Mouse (Mus musculus) lung, adult 2 months (tissue): ENCODE measurements around the gene Ppp1r8. TPM values are rescaled to one million over a fixed set of nuclear protein-coding genes. Genes with fewer than 3 reads are reported as not detected.

Experiments
- DNase-seq: peaks from one replicate; pipeline ENCODE4 v3.0.0; 2022
- H3K4me1 ChIP-seq: fragments of 200-500 bp; 2 replicates; pipeline ENCODE4 v1.6.1; 2011; ENCODE audit warnings: low read length; ENCODE audit not compliant: control insufficient read depth, insufficient read depth
- H3K4me3 ChIP-seq: fragments of 200-500 bp; replicated peaks from 2 replicates; pipeline ENCODE3; 2011; ENCODE audit warnings: low read depth, mild to moderate bottlenecking, control low read depth, low read length; ENCODE audit errors: extremely low read depth
- CTCF ChIP-seq: fragments of 200-500 bp; IDR thresholded peaks from 2 replicates; pipeline ENCODE4 v1.5.1; 2011; ENCODE audit warnings: mild to moderate bottlenecking, low read length, control low read depth; ENCODE audit not compliant: insufficient read depth
- POLR2A ChIP-seq: fragments of 200-500 bp; IDR thresholded peaks from 2 replicates; pipeline ENCODE4 v1.6.1; 2011; ENCODE audit warnings: low read depth, mild to moderate bottlenecking, control low read depth, low read length, borderline replicate concordance; ENCODE audit errors: extremely low read depth
- WGBS: fragments of 180-500 bp; shearing (Covaris S2); methylation state at CpG from one replicate; pipeline ENCODE4 v1.1.7; 2018; 5-methylcytosine and 5-hydroxymethylcytosine counted together
- polyA plus RNA-seq: library from polyadenylated mRNA; depleted of rRNA; stranded (reverse); fragments of >200 nt; gene quantifications from 2 replicates; pipeline ENCODE4 v1.2.3, GENCODE M21; 2012; rRNA removed

Gene Ppp1r8
- polyA plus RNA-seq, result 20.9 and 29.9 TPM in 2 replicates

DNA sequence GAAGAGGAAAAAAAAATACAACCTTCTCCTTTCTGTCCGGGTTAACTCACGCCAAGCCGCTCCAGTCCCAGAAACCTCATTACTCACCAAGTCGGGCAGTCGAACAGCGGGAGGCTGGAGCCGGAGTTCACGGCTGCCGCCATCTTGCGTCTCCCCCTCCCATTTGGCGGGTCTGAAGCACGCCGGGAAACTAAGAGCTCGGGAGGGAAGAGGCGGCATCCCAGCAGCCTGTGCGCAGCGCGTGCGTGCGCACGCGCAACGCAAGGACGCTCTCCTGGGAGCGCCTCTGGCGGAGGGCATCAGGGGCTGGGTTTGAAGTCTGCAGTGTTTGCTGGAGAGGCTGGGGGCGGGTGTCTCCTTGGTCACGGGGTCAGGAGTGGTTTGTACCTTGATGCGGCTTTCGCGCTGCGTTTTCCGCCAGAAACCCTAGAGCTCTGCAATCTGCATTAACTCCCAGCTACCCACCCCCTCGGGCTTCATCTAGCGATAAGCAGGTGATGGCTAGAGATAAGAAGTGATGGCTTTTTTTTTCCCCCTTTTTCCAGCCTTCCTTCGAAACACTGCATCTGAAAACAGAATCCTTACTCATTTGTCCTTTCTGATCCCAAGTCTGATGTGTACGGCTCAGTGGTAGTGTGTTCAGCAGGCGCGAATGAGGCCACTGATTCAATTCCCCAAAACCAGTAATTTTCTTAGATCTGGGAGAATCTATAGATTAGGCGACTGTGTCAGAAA, at the start of gene Ppp1r8:
Ppp1r8 (minus strand) TSS at position 200 of the 735 bp plus-strand sequence.
- TF ChIP-seq CTCF (no peak), POLR2A (peak; percentile 94)
- Histone ChIP-seq H3K4me1 (peaks cover 7% of the 10 kb centered on the region), H3K4me3 (peak within 1 kb of the TSS; percentile 90)
- under 1% methylated on average over 40 of the region's 40 CpGs for WGBS
- peak; percentile 77 for DNase-seq

GRCm38 (mm10) chr4:132884844-132885374, 41.9 kb upstream of the Ppp1r8 start:
- DNase-seq, result no peak
- Histone ChIP-seq H3K4me1 (peaks cover 2% of the 10 kb centered on the region; the same call in 1 of the 2 replicates), H3K4me3 (peak overlapping the region; percentile 72)
- WGBS, result 2% methylated on average over 9 of the region's 9 CpGs
- TF ChIP-seq POLR2A (no peak), CTCF (no peak)

DNA sequence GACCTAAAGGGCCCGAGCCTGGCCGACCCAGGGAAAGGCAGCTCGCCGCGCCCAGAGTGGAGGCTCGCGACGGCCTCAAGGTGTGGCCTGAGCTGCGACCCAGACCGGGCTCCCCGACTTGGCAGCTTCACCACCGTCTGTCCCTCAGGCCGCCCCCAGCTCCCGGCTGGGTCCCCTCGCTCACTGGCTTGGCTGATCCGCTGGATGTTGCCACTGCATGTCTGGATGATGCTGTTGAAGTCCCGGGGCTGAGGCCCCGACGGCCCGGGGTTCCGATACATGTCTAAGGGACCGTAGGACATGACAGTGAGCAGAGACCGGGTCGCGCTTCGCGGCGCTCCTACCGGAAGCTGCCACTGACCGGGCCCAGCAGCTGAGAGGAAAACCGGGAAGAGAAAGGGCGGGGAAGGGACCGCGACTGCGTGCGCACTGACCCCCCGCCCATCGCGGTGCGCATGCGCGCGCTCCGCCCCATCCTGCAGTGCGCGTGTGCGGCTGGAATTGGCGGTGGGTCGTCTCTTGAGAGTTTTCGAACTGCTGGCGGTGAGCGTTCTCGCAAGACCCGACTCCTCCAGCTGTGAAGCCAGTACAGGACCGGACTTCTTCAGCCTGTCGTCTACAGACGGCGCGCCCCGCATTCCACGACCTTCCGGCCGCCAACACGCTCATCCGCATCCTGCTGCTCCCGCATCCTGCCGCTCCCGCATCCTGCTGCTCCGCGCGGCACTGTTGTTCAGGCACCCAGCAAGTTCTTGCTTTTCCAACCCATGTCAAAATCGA, 41.3 kb upstream of the Ppp1r8 start, which contains the start of gene Stx12:
Stx12 (minus strand) TSS at position 446 of the 780 bp plus-strand sequence.
- Histone ChIP-seq H3K4me3 (peak within 1 kb of the TSS; percentile 72), H3K4me1 (peaks cover 2% of the 10 kb centered on the region; the same call in 1 of the 2 replicates)
- peak; percentile 93 for TF ChIP-seq POLR2A
- TF ChIP-seq CTCF, result no peak
- peak; percentile 82 for DNase-seq
- under 1% methylated on average over 72 of the region's 72 CpGs for WGBS

DNA sequence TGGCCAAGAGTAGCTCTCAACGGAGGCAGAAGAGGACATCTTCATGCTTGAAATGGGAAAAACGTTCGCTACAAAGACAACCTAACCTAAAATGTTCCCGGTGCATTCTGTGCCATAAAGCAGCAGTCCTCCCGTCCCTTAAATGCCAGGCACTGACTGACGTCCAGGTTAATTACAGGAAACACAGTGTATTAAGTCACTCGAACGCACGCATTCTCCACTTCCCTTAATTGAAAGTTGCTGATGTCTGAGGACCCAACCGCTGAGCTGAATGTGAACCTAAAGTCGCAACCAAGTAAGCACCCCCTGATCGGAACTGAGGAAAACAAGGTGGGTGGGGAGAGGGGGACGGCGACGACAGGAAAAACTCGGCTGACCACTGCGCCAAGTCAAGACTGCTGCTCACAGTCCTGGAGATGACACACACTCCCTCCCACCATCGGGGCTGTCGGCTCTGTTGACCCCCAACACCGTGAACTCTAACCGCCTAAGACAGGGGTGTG, 40.6 kb upstream of the Ppp1r8 start:
- DNase-seq, result no peak
- 2% methylated on average over 21 of the region's 21 CpGs for WGBS
- peak overlapping the region; percentile 72 for H3K4me3 ChIP-seq
- no peak for TF ChIP-seq CTCF
- 0 out of 2 replicates have a peak, but pooled peaks have one; percentile 29 for TF ChIP-seq POLR2A
- H3K4me1 ChIP-seq, result peaks cover 2% of the 10 kb centered on the region; the same call in 1 of the 2 replicates

DNA sequence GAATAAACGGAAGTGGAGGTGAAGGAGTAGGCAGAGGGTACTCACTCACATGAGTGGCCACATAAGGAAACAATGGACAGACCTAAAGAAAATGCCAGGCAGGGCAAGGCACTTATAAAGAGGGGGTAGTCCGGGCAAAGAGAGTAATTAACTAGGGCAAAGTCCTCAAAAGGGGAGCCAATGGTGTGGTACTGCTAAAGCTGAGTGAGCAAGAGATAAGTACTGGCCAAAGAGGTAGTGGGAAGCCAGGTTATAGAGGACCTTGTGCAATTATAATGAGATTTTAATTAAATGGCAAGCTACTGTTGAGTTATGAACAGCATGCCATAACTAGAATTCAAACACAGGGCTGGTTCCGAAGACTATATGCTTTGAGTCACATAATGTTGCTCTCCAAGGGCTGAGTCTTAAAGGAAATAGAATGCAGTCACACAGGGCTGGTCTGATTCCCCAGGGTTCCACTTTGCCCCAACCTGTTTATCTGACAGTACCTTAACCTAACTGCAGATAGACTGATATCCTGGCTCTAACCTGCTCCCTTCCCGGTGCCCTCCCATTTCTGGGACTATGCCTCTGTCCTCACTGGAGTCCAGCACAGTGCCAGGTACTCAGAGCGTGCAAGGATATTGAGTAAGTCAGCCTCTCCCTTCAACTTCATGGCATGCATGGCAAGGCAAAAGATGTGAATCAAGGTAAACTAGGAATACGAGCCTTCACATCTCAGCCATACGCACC, 31.6 kb upstream of the Ppp1r8 start:
- peaks cover 11% of the 10 kb centered on the region; the same call in 1 of the 2 replicates for H3K4me1 ChIP-seq
- no peak for DNase-seq
- TF ChIP-seq POLR2A, result no peak
- no peak for TF ChIP-seq CTCF
- no peak overlapping the region for H3K4me3 ChIP-seq
- 67% methylated on average over 7 of the region's 7 CpGs for WGBS

DNA sequence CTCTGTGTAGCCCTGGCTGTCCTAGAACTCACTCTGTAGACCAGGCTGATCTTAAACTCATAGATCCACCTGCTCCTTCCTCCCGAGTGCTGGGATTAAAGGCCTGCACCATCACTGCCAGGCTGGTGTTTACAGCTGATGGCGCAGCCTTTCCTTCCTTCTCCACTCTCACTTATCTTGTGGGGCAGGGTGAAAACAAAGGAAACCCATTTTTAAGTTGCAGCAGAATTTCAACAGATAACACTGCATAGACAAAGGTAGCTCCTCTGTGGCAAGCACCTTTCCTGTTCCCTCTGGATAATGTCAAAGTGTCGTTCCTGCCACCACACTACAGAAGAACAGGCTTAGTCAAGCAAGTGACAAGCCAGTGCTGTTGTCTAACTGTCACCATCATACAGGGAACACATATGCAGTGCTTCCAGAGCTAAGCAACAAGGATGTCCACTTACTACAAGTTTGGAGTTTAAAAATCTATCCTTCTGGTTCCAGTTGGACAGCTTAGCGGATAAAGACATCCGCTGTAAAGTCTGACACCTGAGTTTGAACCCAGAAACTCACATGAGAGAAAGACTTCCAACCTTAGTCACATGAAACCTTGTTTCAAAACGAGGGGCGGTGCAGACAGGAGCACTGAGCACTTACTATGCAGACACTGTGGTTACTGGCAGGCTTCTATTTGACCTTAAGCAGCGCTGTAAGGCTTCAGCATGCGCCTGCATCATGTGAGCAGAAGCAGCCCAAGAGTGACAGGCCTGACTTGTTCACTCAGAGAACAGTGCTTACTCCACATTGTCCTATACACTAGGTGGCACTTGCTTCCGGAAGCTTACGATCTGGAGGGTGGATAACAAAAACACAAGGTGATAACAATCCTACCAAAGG, 30.8 kb upstream of the Ppp1r8 start:
- Histone ChIP-seq H3K4me3 (no peak overlapping the region), H3K4me1 (peaks cover 11% of the 10 kb centered on the region; the same call in 1 of the 2 replicates)
- DNase-seq, result peak; percentile 8
- 57% methylated on average over 11 of the region's 11 CpGs for WGBS
- no peak for TF ChIP-seq CTCF
- no peak for TF ChIP-seq POLR2A

- TF ChIP-seq CTCF, result no peak
- TF ChIP-seq POLR2A, result no peak
- Histone ChIP-seq H3K4me3 (no peak overlapping the region), H3K4me1 (peaks cover 11% of the 10 kb centered on the region; the same call in 1 of the 2 replicates)
- no peak for DNase-seq
- 97% methylated on average over 3 of the region's 3 CpGs for WGBS
Measured at GRCm38 (mm10) chr4:132871116-132871515, 28.1 kb upstream of the Ppp1r8 start.

DNA sequence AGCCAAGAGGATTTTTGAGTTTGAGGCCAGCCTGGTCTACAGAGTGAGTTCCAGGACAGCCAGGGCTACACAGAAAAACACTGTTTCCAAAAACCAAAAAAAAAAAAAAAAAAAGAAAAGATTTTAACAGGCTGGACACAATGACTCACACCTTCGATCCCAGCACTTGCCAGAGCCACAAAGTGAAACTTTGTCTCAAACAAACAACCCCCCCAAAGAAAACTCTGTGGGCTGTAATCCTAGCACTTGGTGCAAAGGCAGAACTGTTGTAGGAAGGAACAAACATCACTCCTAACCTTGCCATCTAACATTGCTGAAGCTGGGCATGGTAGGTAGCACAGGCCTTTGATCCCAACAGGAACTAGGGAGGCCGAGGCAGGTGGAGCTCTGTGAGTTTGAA, 21.9 kb upstream of the Ppp1r8 start:
- H3K4me1 ChIP-seq, result no peaks in the 10 kb centered on the region
- TF ChIP-seq CTCF (no peak), POLR2A (no peak)
- 73% methylated on average over 2 of the region's 2 CpGs for WGBS
- DNase-seq, result no peak
- H3K4me3 ChIP-seq, result no peak overlapping the region
